Mouse (Mus musculus): ENCODE results near the gene Gal3st2c.

- TF ChIP-seq CTCF (IDR thresholded peaks at IDR 0.05; ENCODE audit: borderline replicate concordance, control insufficient read depth, extremely low read depth, insufficient read depth, low read length, poor library complexity): no peak
- no peak for TF ChIP-seq POLR2A (IDR thresholded peaks at IDR 0.05; ENCODE audit: control insufficient read depth, extremely low read depth, insufficient read depth, low read length, poor library complexity)
These were observed 65.7 kb downstream of the Gal3st2c start for GRCm38 (mm10) chr1:94055966-94056365.

Data from thymus, adult 2 months (tissue).